Mouse (Mus musculus) MEL (cell line): Measurements from ENCODE around the gene E330017A01Rik. TPM values are rescaled to one million over a fixed set of nuclear protein-coding genes. Genes with fewer than 3 reads are reported as not detected.

Experiments used
- DNase-seq: peaks from one replicate; pipeline ENCODE4 v3.0.0; 2011; ENCODE audit warnings: low read depth, low spot score
- H3K27ac ChIP-seq: 2 replicates; pipeline ENCODE4 v1.5.1; 2012; ENCODE audit warnings: low read depth, mild to moderate bottlenecking, control low read depth, low read length, moderate library complexity; ENCODE audit not compliant: control insufficient read depth
- H3K27me3 ChIP-seq, 2 experiments: fragments of 150-350 bp in 1 of 2; sonication (generic) in 1 of 2; 2 replicates each; pipeline ENCODE4 v1.6.1; 2012; ENCODE audit warnings: low read length in 2 of 2, mild to moderate bottlenecking in 2 of 2, improper control_type of control experiment in 1 of 2, moderate library complexity in 1 of 2; ENCODE audit not compliant: insufficient read depth in 2 of 2, control insufficient read depth in 1 of 2
- H3K36me3 ChIP-seq, 2 experiments: 2 replicates each; pipeline ENCODE4 v1.6.1; 2012 to 2014; ENCODE audit warnings: low read length in 2 of 2, improper control_type of control experiment in 1 of 2, inconsistent platforms in 1 of 2, mild to moderate bottlenecking in 1 of 2; ENCODE audit not compliant: insufficient read depth in 2 of 2, control insufficient read depth in 1 of 2
- H3K4me1 ChIP-seq, 2 experiments: fragments of 150-350 bp in 1 of 2; sonication (generic) in 1 of 2; 2 replicates each; pipeline ENCODE4 v1.6.1; 2012; ENCODE audit warnings: low read length in 2 of 2, improper control_type of control experiment in 1 of 2, mild to moderate bottlenecking in 1 of 2; ENCODE audit not compliant: insufficient read depth in 2 of 2, control insufficient read depth in 1 of 2
- H3K4me3 ChIP-seq, 2 experiments: fragments of 150-350 bp in 1 of 2; sonication (generic) in 1 of 2; 2 replicates each; pipeline ENCODE4 v1.5.1; 2012; ENCODE audit warnings: low read depth in 2 of 2, low read length in 2 of 2, mild to moderate bottlenecking in 2 of 2, moderate library complexity in 2 of 2, control low read depth in 1 of 2, improper control_type of control experiment in 1 of 2; ENCODE audit not compliant: control insufficient read depth in 1 of 2, insufficient read depth in 1 of 2
- H3K79me2 ChIP-seq: 2 replicates; pipeline ENCODE4 v1.6.1; 2012; ENCODE audit warnings: mild to moderate bottlenecking, low read length, moderate library complexity; ENCODE audit not compliant: control insufficient read depth, poor library complexity, insufficient read depth
- H3K9ac ChIP-seq: 2 replicates; pipeline ENCODE4 v1.6.1; 2012; ENCODE audit warnings: low read depth, mild to moderate bottlenecking, control low read depth, low read length, moderate library complexity; ENCODE audit not compliant: control insufficient read depth, poor library complexity, severe bottlenecking
- H3K9me3 ChIP-seq: fragments of 150-350 bp; sonication (generic); replicated peaks from 2 replicates; pipeline ENCODE4 v1.6.1; 2012; ENCODE audit warnings: mild to moderate bottlenecking, low read length, improper control_type of control experiment, moderate library complexity; ENCODE audit not compliant: insufficient read depth
- CHD2 ChIP-seq: IDR thresholded peaks from 2 replicates; pipeline ENCODE4 v1.6.1; 2011; ENCODE audit warnings: low read length, improper control_type of control experiment
- CTCF ChIP-seq, 3 experiments: IDR thresholded peaks in 2 of 3; conservative IDR thresholded peaks in 1 of 3; 2 replicates each; pipeline ENCODE4 v1.5.1; 2011 to 2012; ENCODE audit warnings: low read length in 3 of 3, low read depth in 2 of 3, mild to moderate bottlenecking in 2 of 3, improper control_type of control experiment in 1 of 3, inconsistent platforms in 1 of 3, mixed read lengths in 1 of 3, moderate library complexity in 1 of 3; ENCODE audit not compliant: control insufficient read depth in 1 of 3, insufficient read depth in 1 of 3, poor library complexity in 1 of 3, severe bottlenecking in 1 of 3
- ELF1 ChIP-seq: IDR thresholded peaks from 2 replicates; pipeline ENCODE4 v1.6.1; 2014; ENCODE audit warnings: low read depth, mild to moderate bottlenecking, inconsistent platforms, low read length, improper control_type of control experiment, moderate library complexity
- ETS1 ChIP-seq: IDR thresholded peaks from 2 replicates; pipeline ENCODE4 v1.6.1; 2012; ENCODE audit warnings: low read depth, mild to moderate bottlenecking, inconsistent platforms, low read length, improper control_type of control experiment, moderate library complexity
- GATA1 ChIP-seq: IDR thresholded peaks from 2 replicates; pipeline ENCODE4 v1.6.1; 2011; ENCODE audit warnings: low read depth, low read length, improper control_type of control experiment
- HCFC1 ChIP-seq: IDR thresholded peaks from 2 replicates; pipeline ENCODE4 v1.6.1; 2012; ENCODE audit warnings: low read depth, mild to moderate bottlenecking, inconsistent platforms, low read length, improper control_type of control experiment, moderate library complexity
- JUND ChIP-seq: IDR thresholded peaks from 2 replicates; pipeline ENCODE4 v1.6.1; 2011; ENCODE audit warnings: low read depth, mild to moderate bottlenecking, improper control_type of control experiment, low read length
- KAT2A ChIP-seq: conservative IDR thresholded peaks from 2 replicates; pipeline ENCODE4 v1.6.1; 2012; ENCODE audit warnings: low read depth, low read length, improper control_type of control experiment, inconsistent platforms
- MXI1 ChIP-seq: IDR thresholded peaks from 2 replicates; pipeline ENCODE4 v1.6.1; 2011; ENCODE audit warnings: mild to moderate bottlenecking, low read depth, low read length, improper control_type of control experiment
- MYB ChIP-seq: IDR thresholded peaks from 2 replicates; pipeline ENCODE4 v1.6.1; 2011; ENCODE audit warnings: mild to moderate bottlenecking, low read depth, low read length, improper control_type of control experiment
- POLR2A ChIP-seq, 2 experiments: IDR thresholded peaks; 2 replicates each; pipeline ENCODE4 v1.6.1; 2011 to 2012; ENCODE audit warnings: low read length in 2 of 2, mild to moderate bottlenecking in 2 of 2, control low read depth in 1 of 2, improper control_type of control experiment in 1 of 2, low read depth in 1 of 2, moderate library complexity in 1 of 2; ENCODE audit not compliant: control insufficient read depth in 1 of 2, insufficient read depth in 1 of 2, poor library complexity in 1 of 2
- POLR2AphosphoS2 ChIP-seq: IDR thresholded peaks from 2 replicates; pipeline ENCODE4 v1.6.1; 2011; ENCODE audit warnings: low read length, improper control_type of control experiment
- RAD21 ChIP-seq: IDR thresholded peaks from 2 replicates; pipeline ENCODE4 v1.6.1; 2011; ENCODE audit warnings: mild to moderate bottlenecking, low read depth, low read length, improper control_type of control experiment
- RCOR1 ChIP-seq: IDR thresholded peaks from 2 replicates; pipeline ENCODE4 v1.6.1; 2012; ENCODE audit warnings: low read depth, mild to moderate bottlenecking, inconsistent platforms, low read length, improper control_type of control experiment
- SIN3A ChIP-seq: IDR thresholded peaks from 2 replicates; pipeline ENCODE4 v1.6.1; 2012; ENCODE audit warnings: low read length, improper control_type of control experiment, inconsistent platforms
- SMC3 ChIP-seq: IDR thresholded peaks from 2 replicates; pipeline ENCODE4 v1.6.1; 2011; ENCODE audit warnings: low read depth, low read length, improper control_type of control experiment
- TBP ChIP-seq: IDR thresholded peaks from 2 replicates; pipeline ENCODE4 v1.8.0; 2011; ENCODE audit warnings: low read depth, low read length, improper control_type of control experiment
- TCF12 ChIP-seq: IDR thresholded peaks from 2 replicates; pipeline ENCODE4 v1.6.1; 2014; ENCODE audit warnings: low read depth, mild to moderate bottlenecking, inconsistent platforms, low read length, improper control_type of control experiment, moderate library complexity
- UBTF ChIP-seq: IDR thresholded peaks from 2 replicates; pipeline ENCODE4 v1.6.1; 2012; ENCODE audit warnings: low read depth, mild to moderate bottlenecking, inconsistent platforms, low read length, improper control_type of control experiment, moderate library complexity, borderline replicate concordance; ENCODE audit not compliant: insufficient read depth
- USF1 ChIP-seq: IDR thresholded peaks from 2 replicates; pipeline ENCODE4 v1.6.1; 2014; ENCODE audit warnings: low read depth, mild to moderate bottlenecking, inconsistent platforms, low read length, improper control_type of control experiment, moderate library complexity
- ZC3H11A ChIP-seq: IDR thresholded peaks from 2 replicates; pipeline ENCODE4 v1.6.1; 2012; ENCODE audit warnings: low read depth, mild to moderate bottlenecking, inconsistent platforms, low read length, improper control_type of control experiment
- ZMIZ1 ChIP-seq: IDR thresholded peaks from 2 replicates; pipeline ENCODE4 v1.6.1; 2012; ENCODE audit warnings: low read depth, mild to moderate bottlenecking, inconsistent platforms, low read length, improper control_type of control experiment, moderate library complexity
- ZNF384 ChIP-seq: IDR thresholded peaks from 2 replicates; pipeline ENCODE4 v1.6.1; 2012; ENCODE audit warnings: low read depth, mild to moderate bottlenecking, inconsistent platforms, low read length, improper control_type of control experiment
- polyA plus RNA-seq, 2 experiments: library from polyadenylated mRNA; stranded (reverse) in 1 of 2; unstranded in 1 of 2; fragments of >175 nt in 1 of 2; fragments of >200 nt in 1 of 2; gene quantifications; 2 replicates each; pipeline versions ENCODE4 v1.2.1 to v1.2.4; 2012; ENCODE audit warnings: low replicate concordance in 2 of 2, low read depth in 1 of 2; ENCODE audit not compliant: insufficient read length in 2 of 2, insufficient read depth in 1 of 2, missing spikeins in 1 of 2
- total RNA-seq: library from RNA; depleted of rRNA; stranded (reverse); fragments of 300-350 nt; gene quantifications from 2 replicates; pipeline ENCODE4 v1.2.3, GENCODE M21; 2012

The E330017A01Rik gene
- total and polyA plus RNA-seq, 3 experiments: 4.3 to 8.2 TPM; not detected in 1

DNA sequence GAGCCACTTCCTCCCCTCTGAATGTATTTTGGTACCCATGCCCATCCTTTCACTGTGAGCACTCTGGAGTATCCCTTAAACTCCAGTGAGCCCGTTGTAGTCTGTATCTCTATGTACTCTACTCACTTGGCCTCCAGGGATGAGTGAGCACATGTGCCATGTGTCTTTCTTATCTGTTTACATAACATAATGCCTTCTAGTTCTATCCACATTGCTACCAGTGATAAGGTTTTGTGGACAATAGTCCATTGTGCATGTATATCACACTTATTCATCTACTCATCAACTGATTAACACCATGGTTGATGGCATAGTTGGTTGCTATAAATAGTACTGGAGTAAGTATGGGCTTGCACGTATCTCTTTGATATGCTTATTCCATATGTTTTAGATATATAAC, 34.7 kb downstream of the E330017A01Rik start (continued):
- TF ChIP-seq ETS1: 0 out of 2 replicates have a peak, but pooled peaks have one; percentile 39
- TF ChIP-seq TCF12: 0 out of 2 replicates have a peak, but pooled peaks have one; percentile 33
- no peak for TF ChIP-seq CHD2
- TF ChIP-seq CTCF (IDR thresholded peaks at IDR 0.05 in 2 of 3, conservative IDR thresholded peaks at IDR 0.05 in 1 of 3; ENCODE audit: control insufficient read depth in 1 of 3, insufficient read depth in 1 of 3, low read depth in 2 of 3, low read length in 3 of 3, poor library complexity in 1 of 3, severe bottlenecking in 1 of 3): no peak

DNA sequence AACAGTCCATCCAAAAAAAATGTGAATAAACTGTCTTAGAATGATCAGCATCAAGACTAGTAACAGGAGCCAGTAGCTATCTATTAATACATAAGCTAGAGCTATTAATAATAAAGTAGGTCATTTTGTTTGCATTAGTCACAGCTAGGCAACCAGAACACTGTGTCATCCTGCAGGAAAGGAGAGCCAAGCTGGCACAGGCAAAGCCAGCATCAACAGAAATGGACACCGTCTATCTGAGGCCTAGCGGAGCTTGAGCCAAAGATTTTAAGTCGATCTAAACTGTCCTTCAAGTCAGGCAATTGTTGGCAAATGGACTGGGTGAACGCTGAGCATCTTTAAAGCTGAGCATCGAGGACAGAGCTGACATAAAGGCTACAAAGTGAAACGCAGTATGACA, 37.7 kb downstream of the E330017A01Rik start:
- Histone ChIP-seq H3K9ac (no peak overlapping the region), H3K9me3 (no peaks in the 10 kb centered on the region), H3K4me3 (no peak overlapping the region), H3K36me3 (peaks cover 0 to 23% of the 10 kb centered on the region in 2 experiments; a peak in 2 of 4 replicates), H3K27ac (no peak overlapping the region), H3K4me1 (peaks cover 0 to 18% of the 10 kb centered on the region in 2 experiments; a peak in 3 of 4 replicates), H3K27me3 (no peaks in the 10 kb centered on the region), H3K79me2 (no peaks in the 10 kb centered on the region)
- DNase-seq: no peak
- TF ChIP-seq HCFC1: no peak
- TF ChIP-seq ELF1: no peak
- no peak for TF ChIP-seq SMC3
- no peak for TF ChIP-seq SIN3A
- TF ChIP-seq RAD21: no peak
- no peak for TF ChIP-seq GATA1
- TF ChIP-seq MXI1: no peak
- no peak for TF ChIP-seq TBP
- TF ChIP-seq UBTF: no peak

DNA sequence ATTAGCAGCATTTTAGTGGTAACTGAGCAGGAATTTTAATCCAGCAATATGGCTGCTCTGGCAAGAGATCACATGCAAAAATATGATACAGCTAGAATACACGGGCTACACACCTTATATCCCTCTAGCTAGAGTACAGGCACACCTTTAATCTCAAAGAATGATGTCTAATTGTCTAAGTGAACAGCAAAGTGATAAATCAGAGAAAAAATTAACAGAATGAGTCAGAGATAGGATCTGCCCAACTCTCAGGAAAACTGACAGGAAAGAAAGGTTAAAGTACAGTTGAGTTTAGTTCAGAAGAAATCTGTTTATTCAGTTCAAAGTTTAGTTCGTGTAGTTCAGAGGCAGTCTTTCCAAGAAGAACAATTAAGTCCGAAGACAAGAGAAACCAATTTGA, 47.2 kb downstream of the E330017A01Rik start:
- no peaks in the 10 kb centered on the region for H3K9me3 ChIP-seq
- H3K27me3 ChIP-seq: no peaks in the 10 kb centered on the region
- no peak overlapping the region for H3K27ac ChIP-seq
- H3K36me3 ChIP-seq: no peaks in the 10 kb centered on the region
- DNase-seq: no peak
- TF ChIP-seq POLR2A (IDR thresholded peaks at IDR 0.05; ENCODE audit: control insufficient read depth in 1 of 2, insufficient read depth in 1 of 2, low read depth in 1 of 2, low read length in 2 of 2, poor library complexity in 1 of 2) (no peak), MYB (no peak), KAT2A (no peak), RCOR1 (no peak), ZMIZ1 (no peak), TBP (no peak), TCF12 (no peak), ZNF384 (no peak), POLR2AphosphoS2 (no peak), CHD2 (no peak), JUND (no peak), ZC3H11A (no peak), MXI1 (no peak), USF1 (no peak)
- H3K4me1 ChIP-seq: no peaks in the 10 kb centered on the region
- H3K9ac ChIP-seq: no peak overlapping the region
- H3K4me3 ChIP-seq: no peak overlapping the region
- H3K79me2 ChIP-seq: no peaks in the 10 kb centered on the region
